Mouse (Mus musculus) kidney, adult 2 months (tissue): ENCODE measurements around the gene Nolc1.

Source experiments
- CTCF ChIP-seq: fragments of 200-500 bp; conservative IDR thresholded peaks from 2 replicates; pipeline ENCODE4 v1.5.1; 2011; ENCODE audit warnings: low read depth, mild to moderate bottlenecking, control low read depth, low read length, moderate library complexity, mixed read lengths; ENCODE audit not compliant: insufficient read depth, insufficient read length
- POLR2A ChIP-seq: fragments of 200-500 bp; IDR thresholded peaks from one replicate; pipeline ENCODE4 v1.6.1; 2011; ENCODE audit warnings: low read depth, low read length, control low read depth

GRCm38 (mm10) chr19:46087871-46088270 is 12.2 kb downstream of the Nolc1 start:
- no peak for TF ChIP-seq POLR2A
- no peak for TF ChIP-seq CTCF
